Mouse (Mus musculus) thymus, postnatal 0 days (tissue): Measurements from ENCODE around the gene Hk1. TPM values are rescaled to one million over a fixed set of nuclear protein-coding genes. Genes with fewer than 3 reads are reported as not detected.

ENCODE experiments used
- DNase-seq: peaks from one replicate; pipeline ENCODE4 v3.0.0-alpha.2; 2015; ENCODE audit warnings: low spot score
- polyA plus RNA-seq: library from polyadenylated mRNA; unstranded; fragments of >200 nt; fragmentation: Nextera tagmentation; extraction: Ambion mirVana; gene quantifications from 2 replicates; pipeline ENCODE4 v1.2.1, GENCODE M21; 2015

Hk1 gene
- polyA plus RNA-seq, 1 experiment from 2014 or later, result 37.2 TPM

GRCm38 (mm10) chr10:62277499-62278293 lies 102.0 kb downstream of the Hk1 start:
- DNase-seq, result no peak

GRCm38 (mm10) chr10:62275235-62275634 lies 104.5 kb downstream of the Hk1 start:
- peak; percentile 76 for DNase-seq

GRCm38 (mm10) chr10:62269278-62269677 lies 110.4 kb downstream of the Hk1 start:
- no peak for DNase-seq

GRCm38 (mm10) chr10:62264299-62264698 lies 115.4 kb downstream of the Hk1 start:
- DNase-seq, result no peak

- DNase-seq, result peak; percentile 92
Measured at GRCm38 (mm10) chr10:62261115-62261886, 118.4 kb downstream of the Hk1 start.

GRCm38 (mm10) chr10:62258298-62258697 lies 121.4 kb downstream of the Hk1 start:
- no peak for DNase-seq

GRCm38 (mm10) chr10:62252496-62253235 lies 127.0 kb downstream of the Hk1 start:
- no peak for DNase-seq

- no peak for DNase-seq
Measured at GRCm38 (mm10) chr10:62252000-62252488, 127.7 kb downstream of the Hk1 start, which contains the start of gene Tacr2. Gene Tacr2 (plus strand): TSS chr10:62252438.

- peak; percentile 83 for DNase-seq
Measured at GRCm38 (mm10) chr10:62247815-62248214, 131.9 kb downstream of the Hk1 start.

GRCm38 (mm10) chr10:62247156-62247555 lies 132.6 kb downstream of the Hk1 start:
- DNase-seq, result no peak

GRCm38 (mm10) chr10:62244067-62244466 lies 135.6 kb downstream of the Hk1 start:
- DNase-seq, result no peak

GRCm38 (mm10) chr10:62242896-62243295 lies 136.8 kb downstream of the Hk1 start:
- peak; percentile 68 for DNase-seq

GRCm38 (mm10) chr10:62242358-62242757 lies 137.3 kb downstream of the Hk1 start:
- DNase-seq, result no peak

GRCm38 (mm10) chr10:62239270-62239669 lies 140.4 kb downstream of the Hk1 start:
- no peak for DNase-seq

- no peak for DNase-seq
Measured at GRCm38 (mm10) chr10:62238688-62239087, 141.0 kb downstream of the Hk1 start.

GRCm38 (mm10) chr10:62237205-62237604 lies 142.5 kb downstream of the Hk1 start:
- no peak for DNase-seq

GRCm38 (mm10) chr10:62236165-62236564 lies 143.5 kb downstream of the Hk1 start:
- no peak for DNase-seq

GRCm38 (mm10) chr10:62231811-62232210 lies 147.9 kb downstream of the Hk1 start:
- no peak for DNase-seq

- DNase-seq, result no peak
Measured at GRCm38 (mm10) chr10:62231395-62231732, 148.3 kb downstream of the Hk1 start.

- DNase-seq, result peak; percentile 81
Measured at GRCm38 (mm10) chr10:62230708-62231394, 148.9 kb downstream of the Hk1 start, which contains the start of gene Tspan15. Gene Tspan15 (minus strand): TSS chr10:62231251.

GRCm38 (mm10) chr10:62228126-62228525 lies 151.6 kb downstream of the Hk1 start:
- DNase-seq, result no peak
